Mouse (Mus musculus) lung, embryonic 14.5 days (tissue): ENCODE data around the gene Mkrn2. TPM values are rescaled to one million over a fixed set of nuclear protein-coding genes. Genes with fewer than 3 reads are reported as not detected.

Source experiments
- ATAC-seq: fragments of 200-750 bp; cut with Nextera tagmentation; 2 replicates; pipeline ENCODE4 v1.8.0; 2017; ENCODE audit warnings: mild to moderate bottlenecking, moderate TSS enrichment, moderate library complexity; ENCODE audit not compliant: insufficient read depth
- DNase-seq: peaks from one replicate; pipeline ENCODE4 v3.0.0-alpha.2; 2015
- H3K27ac ChIP-seq: fragments of 300-500 bp; sonication (generic); 2 replicates; pipeline ENCODE4 v1.5.1; 2014; ENCODE audit warnings: low read depth, mild to moderate bottlenecking, moderate library complexity
- H3K27me3 ChIP-seq: fragments of 300-500 bp; sonication (generic); 2 replicates; pipeline ENCODE4 v1.6.1; 2014; ENCODE audit warnings: low read length, control low read depth; ENCODE audit not compliant: insufficient read depth
- H3K36me3 ChIP-seq: fragments of 300-500 bp; sonication (generic); 2 replicates; pipeline ENCODE4 v1.6.1; 2014; ENCODE audit warnings: control low read depth; ENCODE audit not compliant: insufficient read depth
- H3K4me1 ChIP-seq: fragments of 300-500 bp; sonication (generic); 2 replicates; pipeline ENCODE4 v1.6.1; 2014; ENCODE audit warnings: antibody characterized with exemption, control low read depth; ENCODE audit not compliant: insufficient read depth
- H3K4me2 ChIP-seq: fragments of 300-500 bp; sonication (generic); 2 replicates; pipeline ENCODE4 v1.6.1; 2014; ENCODE audit warnings: mild to moderate bottlenecking
- H3K4me3 ChIP-seq: fragments of 300-500 bp; sonication (generic); 2 replicates; pipeline ENCODE4 v1.5.1; 2014; ENCODE audit warnings: low read depth, low read length
- H3K9ac ChIP-seq: fragments of 300-500 bp; sonication (generic); 2 replicates; pipeline ENCODE4 v1.6.1; 2014
- H3K9me3 ChIP-seq: fragments of 300-500 bp; sonication (generic); 2 replicates; pipeline ENCODE4 v1.6.1; 2016; ENCODE audit warnings: low read depth, low read length, control low read depth
- CTCF ChIP-seq: IDR thresholded peaks from 2 replicates; pipeline ENCODE4 v1.5.1; 2016; ENCODE audit warnings: antibody characterized with exemption, low read depth
- WGBS: fragments of 180-500 bp; shearing (Covaris S2); extraction: QIAGEN DNeasy Blood & Tissue Kit; methylation state at CpG from one replicate; pipeline ENCODE4 v1.1.7; 2014; 5-methylcytosine and 5-hydroxymethylcytosine counted together
- polyA plus RNA-seq: library from polyadenylated mRNA; unstranded; fragments of >200 nt; fragmentation: Nextera tagmentation; extraction: Ambion mirVana; gene quantifications from 2 replicates; pipeline ENCODE4 v1.2.1, GENCODE M21; 2014

The Mkrn2 gene
- polyA plus RNA-seq, 1 experiment from 2014 or later = 29.6 TPM

- 35% methylated on average over 2 of the region's 2 CpGs for WGBS
- no peak for TF ChIP-seq CTCF
- Histone ChIP-seq H3K27ac (no peak overlapping the region), H3K27me3 (no peaks in the 10 kb centered on the region), H3K9me3 (no peaks in the 10 kb centered on the region), H3K4me2 (no peak overlapping the region), H3K4me1 (peaks cover 13% of the 10 kb centered on the region), H3K9ac (no peak overlapping the region), H3K36me3 (no peaks in the 10 kb centered on the region), H3K4me3 (no peak overlapping the region)
- DNase-seq (no peak), ATAC-seq (no peak)
These were observed 52.2 kb downstream of the Mkrn2 start for GRCm38 (mm10) chr6:115653939-115654338.

GRCm38 (mm10) chr6:115658802-115659201 is 57.1 kb downstream of the Mkrn2 start:
- Histone ChIP-seq H3K9ac (no peak overlapping the region), H3K27ac (no peak overlapping the region), H3K4me2 (no peak overlapping the region), H3K36me3 (no peaks in the 10 kb centered on the region), H3K4me1 (no peaks in the 10 kb centered on the region), H3K4me3 (no peak overlapping the region), H3K27me3 (no peaks in the 10 kb centered on the region), H3K9me3 (no peaks in the 10 kb centered on the region)
- no peak for TF ChIP-seq CTCF
- ATAC-seq (no peak), DNase-seq (no peak)

- DNase-seq (no peak), ATAC-seq (no peak)
- H3K4me2 ChIP-seq = no peak overlapping the region
- WGBS = 69% methylated on average over 3 of the region's 3 CpGs
- no peaks in the 10 kb centered on the region for H3K4me1 ChIP-seq
- no peaks in the 10 kb centered on the region for H3K36me3 ChIP-seq
- no peak overlapping the region for H3K9ac ChIP-seq
- no peaks in the 10 kb centered on the region for H3K27me3 ChIP-seq
- H3K4me3 ChIP-seq = no peak overlapping the region
- no peaks in the 10 kb centered on the region for H3K9me3 ChIP-seq
- no peak overlapping the region for H3K27ac ChIP-seq
- no peak for TF ChIP-seq CTCF
These were observed 62.6 kb downstream of the Mkrn2 start for GRCm38 (mm10) chr6:115664268-115664667.

- no peaks in the 10 kb centered on the region for H3K27me3 ChIP-seq
- H3K27ac ChIP-seq = no peak overlapping the region
- H3K9me3 ChIP-seq = no peaks in the 10 kb centered on the region
- no peak overlapping the region for H3K4me2 ChIP-seq
- H3K36me3 ChIP-seq = no peaks in the 10 kb centered on the region
- no peak for TF ChIP-seq CTCF
- DNase-seq = no peak
- H3K9ac ChIP-seq = no peak overlapping the region
- no peak overlapping the region for H3K4me3 ChIP-seq
- no peaks in the 10 kb centered on the region for H3K4me1 ChIP-seq
- ATAC-seq = no peak
- WGBS = 76% methylated on average over 4 of the region's 4 CpGs
These were observed 64.9 kb downstream of the Mkrn2 start for GRCm38 (mm10) chr6:115666641-115667040.

Other genes starting within 250 kb of the Mkrn2 start
- gene Pparg, start 241.0 kb upstream of the Mkrn2 start, polyA plus RNA-seq = 2.2 and 2.5 TPM in 2 replicates
- 30.6 and 30.9 TPM in 2 replicates for gene Tsen2, start 57.2 kb upstream of the Mkrn2 start, polyA plus RNA-seq
- 0.58 and 0.86 TPM in 2 replicates for gene Mkrn2os, start 9.3 kb upstream of the Mkrn2 start, polyA plus RNA-seq
- gene Raf1, start 74.7 kb downstream of the Mkrn2 start, polyA plus RNA-seq = 121 and 122 TPM in 2 replicates
- 2.2 and 2.4 TPM in 2 replicates for gene Tmem40, start 160.5 kb downstream of the Mkrn2 start, polyA plus RNA-seq
- gene Cand2, start 172.6 kb downstream of the Mkrn2 start, polyA plus RNA-seq = 38.3 and 46.3 TPM in 2 replicates
- gene Rpl32, start 206.8 kb downstream of the Mkrn2 start, polyA plus RNA-seq = 2,372 and 2,581 TPM in 2 replicates
- 0.80 and 0.87 TPM in 2 replicates for gene Efcab12, start 236.5 kb downstream of the Mkrn2 start, polyA plus RNA-seq